Mouse (Mus musculus) kidney, embryonic 16.5 days (tissue): ENCODE measurements around the gene Slc24a5. TPM values are rescaled to one million over a fixed set of nuclear protein-coding genes. Genes with fewer than 3 reads are reported as not detected.

Experiments
- ATAC-seq: fragments of 200-750 bp; cut with Nextera tagmentation; 2 replicates; pipeline ENCODE4 v1.8.0; 2017; ENCODE audit warnings: moderate TSS enrichment; ENCODE audit not compliant: low FRiP score, low TSS enrichment
- H3K27ac ChIP-seq: fragments of 300-500 bp; sonication (generic); 2 replicates; pipeline ENCODE4 v1.5.1; 2014; ENCODE audit warnings: low read length
- H3K27me3 ChIP-seq: fragments of 300-500 bp; sonication (generic); 2 replicates; pipeline ENCODE4 v1.6.1; 2014; ENCODE audit warnings: low read length, control low read depth, mixed read lengths; ENCODE audit not compliant: insufficient read depth
- H3K36me3 ChIP-seq: fragments of 300-500 bp; sonication (generic); 2 replicates; pipeline ENCODE4 v1.6.1; 2014; ENCODE audit warnings: low read length, control low read depth, mixed read lengths; ENCODE audit not compliant: insufficient read depth
- H3K4me1 ChIP-seq: fragments of 300-500 bp; sonication (generic); 2 replicates; pipeline ENCODE4 v1.6.1; 2014; ENCODE audit warnings: low read length, control low read depth, mixed read lengths; ENCODE audit not compliant: insufficient read depth
- H3K4me2 ChIP-seq: fragments of 300-500 bp; sonication (generic); replicated peaks from 2 replicates; pipeline ENCODE4 v1.6.1; 2014; ENCODE audit warnings: low read depth, low read length
- H3K4me3 ChIP-seq: fragments of 300-500 bp; sonication (generic); 2 replicates; pipeline ENCODE4 v1.5.1; 2014; ENCODE audit warnings: mild to moderate bottlenecking, low read length
- H3K9ac ChIP-seq: fragments of 300-500 bp; sonication (generic); replicated peaks from 2 replicates; pipeline ENCODE4 v1.6.1; 2014; ENCODE audit warnings: low read length
- H3K9me3 ChIP-seq: fragments of 300-500 bp; sonication (generic); 2 replicates; pipeline ENCODE4 v1.6.1; 2016; ENCODE audit warnings: low read length, control low read depth
- WGBS: fragments of 180-500 bp; shearing (Covaris S2); extraction: QIAGEN DNeasy Blood & Tissue Kit; methylation state at CpG from one replicate; pipeline ENCODE4 v1.1.7; 2014; 5-methylcytosine and 5-hydroxymethylcytosine counted together
- polyA plus RNA-seq: library from polyadenylated mRNA; unstranded; fragments of >200 nt; fragmentation: Nextera tagmentation; extraction: Ambion mirVana; gene quantifications from 2 replicates; pipeline ENCODE4 v1.2.1, GENCODE M21; 2015

The Slc24a5 gene
- polyA plus RNA-seq: 2.1 and 2.8 TPM in 2 replicates

DNA sequence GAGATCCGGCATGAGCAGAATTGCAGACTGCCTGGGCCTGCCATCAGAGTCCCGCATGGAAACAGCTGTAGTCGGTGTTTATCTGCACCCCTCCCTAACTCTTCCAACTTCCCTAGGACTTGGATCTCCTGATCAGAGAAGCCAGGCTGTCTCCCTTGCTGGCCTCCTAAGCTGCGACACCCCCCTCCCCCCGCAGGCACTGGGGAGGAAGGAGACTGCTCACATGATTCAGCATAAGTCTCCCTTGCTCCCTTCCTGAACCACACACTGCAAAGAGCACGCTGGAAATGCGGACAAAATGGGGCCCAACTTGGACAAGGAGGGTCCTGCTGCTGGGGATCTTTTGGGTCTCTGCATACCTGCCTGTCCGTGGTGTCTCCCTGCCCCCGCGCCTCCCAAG lies at the start of gene Slc24a5:
Gene Slc24a5 (plus strand): TSS at position 231 of the 400 bp plus-strand sequence.
- no peak within 1 kb of the TSS for H3K9ac ChIP-seq
- no peak within 1 kb of the TSS for H3K27ac ChIP-seq
- no peaks in the 10 kb centered on the region for H3K36me3 ChIP-seq
- 71% methylated on average over 10 of the region's 10 CpGs for WGBS
- no peaks in the 10 kb centered on the region for H3K9me3 ChIP-seq
- H3K4me1 ChIP-seq: no peaks in the 10 kb centered on the region
- no peak within 1 kb of the TSS for H3K4me3 ChIP-seq
- no peak within 1 kb of the TSS for H3K4me2 ChIP-seq
- H3K27me3 ChIP-seq: no peaks in the 10 kb centered on the region
- peak; percentile 23; the same call in 1 of the 2 replicates for ATAC-seq

- H3K4me2 ChIP-seq: no peak overlapping the region
- WGBS: 34% methylated on average over 5 of the region's 5 CpGs
- no peak for ATAC-seq
- H3K4me1 ChIP-seq: peaks cover 5% of the 10 kb centered on the region
- H3K36me3 ChIP-seq: no peaks in the 10 kb centered on the region
- no peaks in the 10 kb centered on the region for H3K9me3 ChIP-seq
- no peaks in the 10 kb centered on the region for H3K27me3 ChIP-seq
- H3K4me3 ChIP-seq: no peak overlapping the region
- no peak overlapping the region for H3K27ac ChIP-seq
- H3K9ac ChIP-seq: no peak overlapping the region
Observed at GRCm38 (mm10) chr2:125024386-125024785, 43.5 kb upstream of the Slc24a5 start.

- Histone ChIP-seq H3K4me2 (0 out of 2 replicates have a peak overlapping the region, but pooled peaks have one; percentile 3), H3K36me3 (no peaks in the 10 kb centered on the region), H3K4me1 (peaks cover 12% of the 10 kb centered on the region), H3K27ac (no peak overlapping the region), H3K9me3 (no peaks in the 10 kb centered on the region), H3K9ac (no peak overlapping the region), H3K27me3 (no peaks in the 10 kb centered on the region), H3K4me3 (no peak overlapping the region)
- peak; percentile 69 for ATAC-seq
- WGBS: 31% methylated on average over 14 of the region's 14 CpGs
Observed at GRCm38 (mm10) chr2:125026358-125027000, 41.4 kb upstream of the Slc24a5 start.

DNA sequence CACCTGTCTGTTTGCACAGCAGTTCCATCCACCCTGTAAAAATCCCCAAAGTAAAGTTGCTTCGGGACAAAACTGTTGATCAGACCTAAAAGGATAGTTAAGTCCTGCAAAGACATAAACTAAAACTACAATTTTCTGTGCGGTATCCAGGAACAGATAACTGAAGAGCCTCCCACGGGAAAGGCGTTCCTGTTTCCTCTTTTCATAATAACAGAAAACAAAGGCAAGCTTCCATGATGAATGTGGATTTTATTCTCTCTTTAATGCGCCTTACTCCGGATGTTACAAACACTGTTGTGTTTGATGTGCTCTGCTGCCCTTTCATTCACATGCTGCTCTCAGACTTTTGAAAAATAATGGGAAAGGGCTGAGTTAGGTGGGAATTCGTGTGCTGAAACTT lies 37.3 kb upstream of the Slc24a5 start:
- Histone ChIP-seq H3K4me2 (no peak overlapping the region), H3K36me3 (no peaks in the 10 kb centered on the region), H3K4me3 (no peak overlapping the region), H3K27me3 (no peaks in the 10 kb centered on the region), H3K27ac (no peak overlapping the region), H3K4me1 (peaks cover 17% of the 10 kb centered on the region), H3K9me3 (no peaks in the 10 kb centered on the region), H3K9ac (no peak overlapping the region)
- 63% methylated on average over 7 of the region's 7 CpGs for WGBS
- no peak for ATAC-seq

DNA sequence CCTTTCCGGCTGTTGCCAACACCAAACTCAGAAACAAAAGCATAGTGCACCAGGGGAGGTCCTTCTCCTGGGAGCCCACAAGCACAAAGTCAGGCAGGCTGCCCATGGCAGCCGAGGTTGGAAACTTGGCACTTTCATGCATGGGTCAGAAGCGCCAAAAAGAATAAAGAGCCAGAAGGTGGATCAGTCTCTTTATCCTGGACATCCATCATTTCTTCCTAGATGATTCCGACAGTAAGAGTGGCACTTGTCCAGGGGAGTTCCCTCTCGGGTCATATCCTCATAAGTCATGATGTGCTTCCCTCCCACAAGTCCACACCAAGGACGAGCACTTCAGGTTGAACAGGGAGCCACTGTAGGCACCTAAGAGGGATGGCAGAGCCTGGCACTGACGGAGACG lies 36.8 kb upstream of the Slc24a5 start:
- 66% methylated on average over 8 of the region's 8 CpGs for WGBS
- H3K4me2 ChIP-seq: no peak overlapping the region
- no peak overlapping the region for H3K9ac ChIP-seq
- H3K4me3 ChIP-seq: no peak overlapping the region
- H3K9me3 ChIP-seq: no peaks in the 10 kb centered on the region
- ATAC-seq: no peak
- H3K36me3 ChIP-seq: no peaks in the 10 kb centered on the region
- no peak overlapping the region for H3K27ac ChIP-seq
- no peaks in the 10 kb centered on the region for H3K27me3 ChIP-seq
- peaks cover 17% of the 10 kb centered on the region for H3K4me1 ChIP-seq

DNA sequence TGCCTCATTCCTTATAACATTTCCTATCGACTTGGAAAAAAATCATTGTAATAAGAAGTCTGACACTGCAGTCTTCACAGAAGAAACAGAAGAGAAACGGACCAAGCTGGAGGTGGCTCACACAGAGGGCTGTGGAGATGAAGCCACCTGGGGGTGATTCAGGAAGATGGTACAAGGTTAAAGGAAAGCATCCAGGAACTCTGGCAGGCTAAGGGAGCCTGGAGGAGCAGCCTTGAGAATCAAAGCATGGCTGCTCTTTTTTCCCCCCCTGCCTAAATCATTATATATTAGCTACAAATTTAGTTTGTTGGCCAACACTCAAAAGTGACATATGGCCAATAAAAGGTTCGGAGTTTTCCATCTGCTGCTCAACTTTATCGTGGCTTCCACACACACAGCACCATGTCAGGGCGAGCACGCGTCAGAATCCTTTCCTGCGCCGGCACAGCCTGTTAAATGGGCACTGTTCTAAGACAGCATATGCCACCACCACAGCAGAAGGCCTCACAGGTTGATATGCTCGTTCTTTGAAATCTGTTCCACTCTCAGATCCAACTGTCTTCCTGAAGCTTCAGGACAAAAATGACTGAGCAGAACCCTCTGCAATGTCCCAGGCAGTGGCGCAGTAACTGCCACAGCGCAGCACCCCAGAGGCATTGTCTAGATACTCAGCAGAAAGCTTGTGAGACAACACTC lies 36.2 kb upstream of the Slc24a5 start:
- no peaks in the 10 kb centered on the region for H3K9me3 ChIP-seq
- peaks cover 14% of the 10 kb centered on the region for H3K4me1 ChIP-seq
- ATAC-seq: no peak
- H3K4me2 ChIP-seq: no peak overlapping the region
- no peaks in the 10 kb centered on the region for H3K36me3 ChIP-seq
- H3K27me3 ChIP-seq: no peaks in the 10 kb centered on the region
- no peak overlapping the region for H3K4me3 ChIP-seq
- WGBS: 72% methylated on average over 12 of the region's 12 CpGs
- H3K27ac ChIP-seq: no peak overlapping the region
- no peak overlapping the region for H3K9ac ChIP-seq

DNA sequence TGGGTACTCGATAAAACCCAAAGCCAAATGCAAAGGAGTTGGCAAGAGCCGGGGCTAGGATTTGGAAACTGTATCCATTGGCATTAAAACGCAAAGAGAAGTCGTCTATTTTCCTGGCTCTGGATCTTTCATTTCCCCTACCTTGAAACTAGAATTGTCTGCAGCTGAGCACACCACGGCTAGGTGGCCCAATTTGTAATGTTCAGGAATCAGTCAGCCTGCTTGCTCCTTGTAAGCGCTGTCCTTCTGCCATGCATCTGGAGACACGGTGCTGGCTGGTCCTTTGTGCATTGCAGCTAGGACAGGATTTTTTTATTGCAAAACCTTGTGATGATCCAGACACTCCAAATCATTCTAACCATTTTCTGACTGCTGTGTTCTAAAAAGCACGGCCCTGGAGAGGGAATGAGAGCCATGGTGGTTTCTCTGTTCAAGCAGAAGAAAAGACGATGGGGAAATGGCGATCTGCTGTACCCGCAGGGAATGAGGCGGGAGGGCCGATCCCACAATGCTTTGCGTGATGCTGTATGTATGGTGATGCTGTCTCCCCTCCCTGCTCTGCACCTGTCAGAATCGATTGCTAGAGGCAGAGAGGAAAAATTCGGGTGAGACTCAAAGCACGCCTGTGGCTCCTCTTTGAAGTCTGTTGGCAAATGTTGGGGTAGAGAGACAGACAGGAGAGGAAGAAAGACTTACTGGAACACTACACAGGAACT lies 35.5 kb upstream of the Slc24a5 start:
- H3K4me2 ChIP-seq: no peak overlapping the region
- H3K27ac ChIP-seq: peak overlapping the region; percentile 54; the same call in 1 of the 2 replicates

GRCm38 (mm10) chr2:125033042-125033743 lies 34.7 kb upstream of the Slc24a5 start:
- Histone ChIP-seq H3K27me3 (no peaks in the 10 kb centered on the region), H3K9me3 (no peaks in the 10 kb centered on the region), H3K4me2 (no peak overlapping the region), H3K36me3 (no peaks in the 10 kb centered on the region), H3K4me3 (no peak overlapping the region), H3K4me1 (peaks cover 12% of the 10 kb centered on the region; the same call in 1 of the 2 replicates), H3K27ac (peak overlapping the region; percentile 54), H3K9ac (no peak overlapping the region)
- ATAC-seq: peak; percentile 86
- 42% methylated on average over 10 of the region's 10 CpGs for whole genome bisulfite sequencing

More for the DNA sequence above, 35.5 kb upstream of the Slc24a5 start:
- H3K36me3 ChIP-seq: no peaks in the 10 kb centered on the region
- no peak overlapping the region for H3K9ac ChIP-seq
- no peaks in the 10 kb centered on the region for H3K9me3 ChIP-seq
- H3K4me3 ChIP-seq: no peak overlapping the region
- no peak for ATAC-seq
- H3K4me1 ChIP-seq: peaks cover 12% of the 10 kb centered on the region; the same call in 1 of the 2 replicates
- H3K27me3 ChIP-seq: no peaks in the 10 kb centered on the region
- 70% methylated on average over 17 of the region's 17 CpGs for WGBS

DNA sequence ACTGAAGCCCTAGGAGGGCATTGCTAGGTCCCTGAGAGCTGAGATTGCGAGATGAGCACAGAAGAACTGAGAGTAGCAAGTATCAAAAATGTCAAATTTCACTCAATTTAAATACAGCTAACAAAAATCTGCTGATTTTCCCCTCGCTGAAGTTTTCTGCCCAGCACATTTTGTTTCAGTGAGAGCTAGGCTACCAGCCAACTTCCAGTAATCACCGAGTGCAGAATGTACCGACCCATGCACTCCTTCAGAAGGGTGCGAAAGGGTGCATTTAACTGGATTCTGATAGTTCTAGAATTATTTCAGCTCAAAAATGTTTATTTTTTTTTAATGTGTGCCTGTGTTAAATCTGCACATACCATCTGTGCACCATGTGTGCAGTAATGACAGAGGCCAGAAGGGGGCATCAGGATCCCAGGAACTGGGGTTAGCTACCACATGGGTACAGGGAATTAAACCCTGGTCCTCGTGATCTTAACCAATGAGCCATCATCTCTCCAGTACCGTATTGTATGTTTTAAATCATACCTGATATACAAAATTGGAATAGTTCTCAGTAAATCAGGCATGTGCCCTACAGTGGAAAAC lies 12.5 kb upstream of the Slc24a5 start:
- Histone ChIP-seq H3K9me3 (0 out of 2 replicates have a peak, but pooled peaks cover 2% of the 10 kb centered on the region), H3K27ac (no peak overlapping the region), H3K4me1 (no peaks in the 10 kb centered on the region), H3K4me3 (no peak overlapping the region), H3K4me2 (no peak overlapping the region), H3K9ac (no peak overlapping the region), H3K36me3 (no peaks in the 10 kb centered on the region), H3K27me3 (no peaks in the 10 kb centered on the region)
- 82% methylated on average over 7 of the region's 7 CpGs for WGBS
- ATAC-seq: no peak
